Mouse (Mus musculus) limb, embryonic 13.5 days (tissue): ENCODE results near the gene Taok1. TPM values are rescaled to one million over a fixed set of nuclear protein-coding genes. Genes with fewer than 3 reads are reported as not detected.

ENCODE experiments used
- ATAC-seq: fragments of 200-750 bp; cut with Nextera tagmentation; 2 replicates; pipeline ENCODE4 v1.8.0; 2017; ENCODE audit warnings: low read depth, moderate number of reproducible peaks, moderate TSS enrichment; ENCODE audit not compliant: low FRiP score
- H3K27ac ChIP-seq: fragments of 300-500 bp; sonication (generic); 2 replicates; pipeline ENCODE4 v1.5.1; 2015; ENCODE audit warnings: inconsistent platforms, mild to moderate bottlenecking, moderate library complexity
- H3K27me3 ChIP-seq: fragments of 300-500 bp; sonication (generic); 2 replicates; pipeline ENCODE4 v1.6.1; 2015; ENCODE audit warnings: mild to moderate bottlenecking, inconsistent platforms
- H3K36me3 ChIP-seq: fragments of 300-500 bp; sonication (generic); 2 replicates; pipeline ENCODE4 v1.6.1; 2015; ENCODE audit warnings: inconsistent platforms, mild to moderate bottlenecking, moderate library complexity
- H3K4me1 ChIP-seq: fragments of 300-500 bp; sonication (generic); 2 replicates; pipeline ENCODE4 v1.6.1; 2015; ENCODE audit warnings: inconsistent platforms
- H3K4me2 ChIP-seq: fragments of 300-500 bp; sonication (generic); replicated peaks from 2 replicates; pipeline ENCODE4 v1.6.1; 2015; ENCODE audit warnings: inconsistent platforms, mild to moderate bottlenecking, moderate library complexity
- H3K4me3 ChIP-seq: fragments of 300-500 bp; sonication (generic); 2 replicates; pipeline ENCODE4 v1.5.1; 2015; ENCODE audit warnings: moderate library complexity, mild to moderate bottlenecking, inconsistent platforms
- H3K9ac ChIP-seq: fragments of 300-500 bp; sonication (generic); 2 replicates; pipeline ENCODE4 v1.6.1; 2015; ENCODE audit warnings: mild to moderate bottlenecking, inconsistent platforms
- H3K9me3 ChIP-seq: fragments of 300-500 bp; sonication (generic); 2 replicates; pipeline ENCODE4 v1.6.1; 2016; ENCODE audit warnings: inconsistent platforms
- WGBS: fragments of 180-500 bp; shearing (Covaris S2); methylation state at CpG from one replicate; pipeline ENCODE4 v1.1.7; 2015; 5-methylcytosine and 5-hydroxymethylcytosine counted together
- polyA plus RNA-seq: library from polyadenylated mRNA; unstranded; fragments of >200 nt; fragmentation: Nextera tagmentation; extraction: Ambion mirVana; gene quantifications from 2 replicates; pipeline ENCODE4 v1.2.1, GENCODE M21; 2015

The Taok1 gene
- polyA plus RNA-seq, 1 experiment from 2014 or later: 14.5 TPM

GRCm38 (mm10) chr11:77514281-77514831 is 93.3 kb downstream of the Taok1 start:
- peak overlapping the region; percentile 97 for H3K4me2 ChIP-seq
- peaks cover 43% of the 10 kb centered on the region for H3K27me3 ChIP-seq
- peaks cover 45% of the 10 kb centered on the region for H3K4me1 ChIP-seq
- 8% methylated on average over 19 of the region's 19 CpGs for WGBS
- ATAC-seq: no peak
- H3K4me3 ChIP-seq: peak overlapping the region; percentile 67
- H3K27ac ChIP-seq: no peak overlapping the region
- peak overlapping the region; percentile 65 for H3K9ac ChIP-seq
- no peaks in the 10 kb centered on the region for H3K9me3 ChIP-seq
- peaks cover 10% of the 10 kb centered on the region for H3K36me3 ChIP-seq

DNA sequence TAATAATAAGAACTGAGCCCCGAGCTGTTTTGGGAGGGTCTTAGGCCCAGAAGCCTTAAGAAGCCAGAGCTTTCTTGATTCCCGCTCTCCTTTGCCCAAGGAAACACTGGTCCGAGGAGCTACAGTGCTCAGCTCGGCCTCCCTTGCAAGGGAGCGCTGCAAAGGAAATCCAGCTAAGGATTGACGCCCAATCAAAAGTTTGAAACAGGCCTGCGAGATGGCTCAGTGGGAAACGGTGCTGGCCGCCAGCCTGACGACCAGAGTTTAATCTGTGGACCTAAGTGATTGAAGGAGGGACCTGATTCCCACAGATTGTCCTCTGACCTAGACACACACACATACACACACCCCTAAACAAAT is 93.8 kb downstream of the Taok1 start:
- H3K27ac ChIP-seq: no peak overlapping the region; the same call in 1 of the 2 replicates
- H3K9ac ChIP-seq: peak overlapping the region; percentile 57
- peaks cover 16% of the 10 kb centered on the region for H3K36me3 ChIP-seq
- ATAC-seq: no peak
- peak overlapping the region; percentile 67 for H3K4me3 ChIP-seq
- H3K4me1 ChIP-seq: peaks cover 49% of the 10 kb centered on the region
- no peaks in the 10 kb centered on the region for H3K9me3 ChIP-seq
- H3K4me2 ChIP-seq: peak overlapping the region; percentile 97
- peaks cover 43% of the 10 kb centered on the region for H3K27me3 ChIP-seq
- 4% methylated on average over 10 of the region's 10 CpGs for WGBS

- Histone ChIP-seq H3K27me3 (peaks cover 38% of the 10 kb centered on the region), H3K4me1 (peaks cover 56% of the 10 kb centered on the region), H3K4me2 (peak overlapping the region; percentile 97), H3K4me3 (peak overlapping the region; percentile 67), H3K27ac (peak overlapping the region; percentile 69), H3K9ac (peak overlapping the region; percentile 79), H3K36me3 (peaks cover 17% of the 10 kb centered on the region), H3K9me3 (no peaks in the 10 kb centered on the region)
- ATAC-seq: peak; percentile 78
- WGBS: under 1% methylated on average over 81 of the region's 84 CpGs
These were observed 94.5 kb downstream of the Taok1 start for GRCm38 (mm10) chr11:77512891-77513810.

DNA sequence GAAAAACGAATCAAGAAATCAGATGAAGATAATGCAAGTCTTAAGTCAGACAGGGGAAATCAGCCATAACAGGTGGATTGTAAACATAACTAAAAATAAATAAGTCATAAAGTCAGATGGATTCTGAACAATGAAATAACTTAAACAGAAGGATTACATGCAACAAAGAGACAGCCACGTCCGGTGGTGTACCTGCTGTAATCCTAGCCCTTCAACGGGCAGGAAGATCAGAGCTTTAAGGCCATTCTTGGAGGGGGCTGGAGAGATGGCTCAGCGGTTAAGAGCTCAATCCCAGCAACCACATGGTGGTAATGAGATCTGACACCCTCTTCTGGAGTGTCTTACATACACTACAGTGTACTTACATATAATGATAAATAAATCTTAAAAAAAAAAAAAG is 96.3 kb downstream of the Taok1 start:
- Histone ChIP-seq H3K4me2 (peak overlapping the region; percentile 97), H3K27me3 (peaks cover 22% of the 10 kb centered on the region), H3K4me3 (no peak overlapping the region), H3K27ac (no peak overlapping the region), H3K4me1 (peaks cover 63% of the 10 kb centered on the region), H3K9ac (no peak overlapping the region), H3K36me3 (peaks cover 32% of the 10 kb centered on the region), H3K9me3 (no peaks in the 10 kb centered on the region)
- 74% methylated on average over 5 of the region's 5 CpGs for WGBS
- ATAC-seq: no peak

DNA sequence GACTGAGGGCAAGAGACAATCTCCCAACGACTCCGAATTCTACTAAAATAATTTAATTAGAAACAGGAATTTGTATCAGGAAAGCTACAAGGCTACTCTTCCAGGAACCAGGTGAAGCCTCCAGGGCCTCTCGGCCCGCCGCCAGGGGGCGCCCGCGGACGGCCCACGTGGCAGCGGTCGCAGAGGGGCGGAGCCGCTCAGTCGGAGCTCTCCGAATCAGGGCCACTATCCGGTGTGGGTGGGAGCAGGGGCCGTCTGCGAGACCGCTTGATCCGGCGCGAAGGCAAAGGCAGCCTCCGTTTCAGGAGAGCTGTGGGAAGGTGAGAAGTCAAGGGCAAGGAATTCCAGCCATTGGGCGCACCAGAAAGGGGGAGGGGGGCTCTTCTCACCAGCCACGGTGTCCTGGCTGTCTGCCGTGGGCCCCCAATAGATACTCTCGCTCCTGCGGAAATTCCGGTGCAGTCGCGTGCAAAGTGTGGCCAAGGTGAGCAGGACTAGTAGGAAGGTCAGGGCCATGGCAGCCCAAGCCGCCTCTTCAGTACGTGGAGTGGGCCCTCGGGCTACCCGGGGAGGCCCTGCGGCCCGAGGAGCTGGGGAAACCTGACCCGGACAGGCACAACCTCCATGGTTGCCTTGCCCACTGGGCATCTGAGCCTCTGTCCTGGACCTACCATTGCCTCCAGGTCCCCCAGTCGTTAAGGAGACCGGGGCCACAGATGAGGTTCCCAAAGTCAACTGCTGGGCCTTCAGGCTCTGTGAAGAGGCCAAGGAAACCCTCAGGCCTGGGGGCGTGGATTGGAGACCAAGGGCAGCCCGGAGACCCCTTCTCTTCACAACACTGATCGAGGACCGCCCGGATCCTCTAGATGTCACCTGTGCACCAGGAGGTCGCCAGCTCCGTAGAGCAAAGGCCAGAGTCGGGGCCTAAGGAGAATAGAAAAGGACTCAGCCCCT is 99.3 kb downstream of the Taok1 start:
- peak overlapping the region; percentile 77 for H3K4me2 ChIP-seq
- no peaks in the 10 kb centered on the region for H3K9me3 ChIP-seq
- peak overlapping the region; percentile 69 for H3K9ac ChIP-seq
- no peaks in the 10 kb centered on the region for H3K27me3 ChIP-seq
- H3K4me3 ChIP-seq: peak overlapping the region; percentile 45
- peaks cover 35% of the 10 kb centered on the region for H3K4me1 ChIP-seq
- whole genome bisulfite sequencing: 15% methylated on average over 49 of the region's 49 CpGs
- ATAC-seq: peak; percentile 66
- H3K36me3 ChIP-seq: peaks cover 62% of the 10 kb centered on the region
- H3K27ac ChIP-seq: peak overlapping the region; percentile 69

DNA sequence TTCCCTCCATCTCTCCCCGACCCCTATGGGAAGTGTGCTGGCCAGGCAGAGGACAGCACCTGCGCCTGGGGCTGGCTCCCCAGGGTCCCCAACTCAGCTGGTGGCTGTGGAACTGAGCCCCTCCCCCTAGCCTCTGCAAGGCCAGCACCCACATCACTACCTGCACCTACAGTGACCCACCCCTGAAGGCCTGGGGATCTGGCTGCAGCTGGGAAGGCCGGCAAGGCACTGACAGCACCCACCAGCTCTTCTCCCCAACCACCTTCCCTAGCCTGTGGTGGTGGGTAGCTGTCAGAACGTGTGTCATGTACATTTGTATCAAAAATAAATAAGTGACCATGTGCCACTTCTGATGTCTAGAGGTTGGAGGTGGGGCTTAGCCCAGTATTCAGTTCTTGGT is 100.2 kb downstream of the Taok1 start:
- Histone ChIP-seq H3K27ac (peak overlapping the region; percentile 65), H3K4me1 (peaks cover 34% of the 10 kb centered on the region), H3K36me3 (peaks cover 71% of the 10 kb centered on the region), H3K27me3 (no peaks in the 10 kb centered on the region), H3K4me3 (no peak overlapping the region), H3K9ac (no peak overlapping the region; the same call in 1 of the 2 replicates), H3K4me2 (no peak overlapping the region; the same call in 1 of the 2 replicates), H3K9me3 (no peaks in the 10 kb centered on the region)
- WGBS: 70% methylated on average over 4 of the region's 4 CpGs
- no peak for ATAC-seq

DNA sequence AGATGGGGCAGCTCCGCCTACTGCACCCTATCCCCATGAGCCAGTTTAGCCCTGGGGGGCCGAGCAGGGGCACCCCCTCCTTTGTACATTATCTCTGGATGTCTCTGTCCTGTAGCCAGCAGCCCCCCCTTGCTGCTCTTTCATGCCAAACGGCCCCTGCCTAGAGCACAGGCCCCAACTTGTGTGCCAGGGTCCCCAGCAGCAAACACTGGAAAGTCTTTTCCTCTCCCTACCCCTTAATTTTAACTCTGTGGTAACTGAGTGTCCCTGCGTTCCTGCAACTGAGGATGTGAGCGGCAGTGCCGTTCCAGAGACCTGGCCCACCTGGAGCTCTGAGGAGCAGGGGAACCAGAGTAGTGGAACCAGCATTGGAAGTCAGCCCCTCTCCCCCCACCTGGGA is 100.7 kb downstream of the Taok1 start:
- no peaks in the 10 kb centered on the region for H3K9me3 ChIP-seq
- H3K27me3 ChIP-seq: no peaks in the 10 kb centered on the region
- no peak overlapping the region for H3K4me2 ChIP-seq
- H3K9ac ChIP-seq: no peak overlapping the region; the same call in 1 of the 2 replicates
- H3K27ac ChIP-seq: peak overlapping the region; percentile 3; the same call in 1 of the 2 replicates
- WGBS: 70% methylated on average over 6 of the region's 6 CpGs
- H3K4me1 ChIP-seq: peaks cover 30% of the 10 kb centered on the region
- peaks cover 76% of the 10 kb centered on the region for H3K36me3 ChIP-seq
- ATAC-seq: no peak
- no peak overlapping the region for H3K4me3 ChIP-seq

DNA sequence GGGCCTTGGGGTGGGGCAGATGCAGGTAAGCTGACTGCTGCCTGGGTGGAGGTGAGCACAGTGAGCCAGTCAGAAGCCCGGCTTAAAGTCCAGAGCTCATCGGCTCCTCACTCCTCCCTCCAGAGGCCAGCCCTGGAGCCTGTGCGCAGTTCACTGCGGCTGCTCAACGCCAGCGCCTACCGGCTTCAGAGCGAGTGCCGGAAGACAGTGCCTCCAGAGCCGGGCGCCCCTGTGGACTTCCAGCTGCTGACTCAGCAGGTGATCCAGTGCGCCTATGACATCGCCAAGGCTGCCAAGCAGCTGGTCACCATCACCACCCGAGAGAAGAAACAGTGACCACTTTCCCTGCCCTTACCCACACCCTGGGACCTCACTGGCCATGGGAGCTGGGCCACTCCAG is 101.3 kb downstream of the Taok1 start:
- WGBS: 84% methylated on average over 14 of the region's 14 CpGs
- ATAC-seq: no peak
- Histone ChIP-seq H3K4me3 (no peak overlapping the region), H3K27me3 (no peaks in the 10 kb centered on the region), H3K4me1 (peaks cover 24% of the 10 kb centered on the region), H3K36me3 (peaks cover 82% of the 10 kb centered on the region), H3K4me2 (no peak overlapping the region), H3K9me3 (no peaks in the 10 kb centered on the region), H3K9ac (no peak overlapping the region), H3K27ac (no peak overlapping the region)

DNA sequence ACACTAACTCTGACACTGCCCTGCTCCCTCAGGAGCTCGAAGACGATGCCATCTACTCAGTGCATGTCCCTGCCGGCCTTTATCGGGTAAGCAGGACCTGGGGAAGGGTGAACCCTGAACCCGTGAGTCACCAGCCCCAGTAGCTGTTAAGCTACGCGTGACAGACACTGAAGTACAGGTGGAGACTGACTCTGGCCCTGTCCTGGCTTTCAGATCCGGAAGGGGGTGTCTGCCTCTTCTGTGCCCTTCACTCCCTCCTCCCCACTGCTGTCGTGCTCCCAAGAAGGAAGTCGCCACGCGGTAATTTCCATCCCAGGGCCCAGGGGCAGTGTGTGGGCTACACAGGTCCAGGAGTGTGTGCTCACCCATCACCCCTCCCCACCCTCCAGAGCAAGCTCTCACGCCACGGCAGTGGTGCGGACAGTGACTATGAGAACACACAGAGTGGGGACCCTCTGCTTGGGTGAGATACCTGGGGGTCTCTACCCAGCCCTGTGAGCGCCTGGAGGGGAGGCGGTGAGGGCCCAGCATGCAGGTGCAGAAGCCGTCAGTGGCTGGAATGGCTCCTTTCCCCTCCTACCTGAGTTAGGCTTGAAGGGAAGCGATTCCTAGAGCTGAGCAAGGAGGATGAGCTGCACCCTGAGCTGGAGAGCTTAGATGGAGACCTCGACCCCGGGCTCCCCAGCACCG is 102.2 kb downstream of the Taok1 start:
- no peaks in the 10 kb centered on the region for H3K9me3 ChIP-seq
- H3K4me1 ChIP-seq: peaks cover 32% of the 10 kb centered on the region
- WGBS: 87% methylated on average over 22 of the region's 22 CpGs
- H3K4me3 ChIP-seq: no peak overlapping the region
- H3K9ac ChIP-seq: no peak overlapping the region
- H3K4me2 ChIP-seq: no peak overlapping the region
- no peak for ATAC-seq
- H3K27me3 ChIP-seq: no peaks in the 10 kb centered on the region
- no peak overlapping the region for H3K27ac ChIP-seq
- peaks cover 91% of the 10 kb centered on the region for H3K36me3 ChIP-seq

- Histone ChIP-seq H3K4me1 (peaks cover 30% of the 10 kb centered on the region), H3K4me2 (no peak overlapping the region), H3K27me3 (no peaks in the 10 kb centered on the region), H3K9ac (no peak overlapping the region), H3K9me3 (no peaks in the 10 kb centered on the region), H3K27ac (no peak overlapping the region), H3K36me3 (peaks cover 91% of the 10 kb centered on the region), H3K4me3 (no peak overlapping the region)
- 96% methylated on average over 19 of the region's 19 CpGs for WGBS
- ATAC-seq: no peak
These were observed 103.2 kb downstream of the Taok1 start for GRCm38 (mm10) chr11:77504377-77504776.

DNA sequence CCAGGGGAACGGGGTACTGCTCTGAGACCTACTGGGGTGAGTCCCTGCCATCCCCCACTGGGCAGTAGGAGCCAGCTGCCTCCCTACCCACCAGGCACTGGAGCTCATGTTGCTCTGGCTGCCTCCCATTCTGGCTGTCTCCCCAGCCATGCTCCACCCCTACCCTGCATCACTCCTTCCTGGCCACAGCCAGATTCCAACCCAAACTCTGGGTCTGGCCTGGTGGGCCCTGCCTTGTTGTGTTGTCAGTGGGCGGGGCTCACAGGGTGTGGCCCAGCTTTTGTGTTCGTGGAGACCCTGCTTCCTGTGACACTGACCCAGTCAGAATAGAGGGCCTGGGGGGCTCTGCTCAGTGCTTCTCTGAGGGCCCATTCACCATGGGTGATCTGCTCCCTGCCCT is 104.1 kb downstream of the Taok1 start:
- H3K27me3 ChIP-seq: no peaks in the 10 kb centered on the region
- peaks cover 26% of the 10 kb centered on the region for H3K4me1 ChIP-seq
- no peaks in the 10 kb centered on the region for H3K9me3 ChIP-seq
- H3K4me3 ChIP-seq: no peak overlapping the region
- ATAC-seq: no peak
- no peak overlapping the region; the same call in 1 of the 2 replicates for H3K27ac ChIP-seq
- H3K4me2 ChIP-seq: no peak overlapping the region
- WGBS: 79% methylated on average over 3 of the region's 3 CpGs
- H3K36me3 ChIP-seq: peaks cover 87% of the 10 kb centered on the region
- H3K9ac ChIP-seq: no peak overlapping the region
